Mouse (Mus musculus): ENCODE measurements around the gene Ppp1cb. TPM values are rescaled to one million over a fixed set of nuclear protein-coding genes. Genes with fewer than 3 reads are reported as not detected.

Ppp1cb gene
- total and polyA plus RNA-seq, 2 experiments from 2014 or later: 166 to 209 TPM

DNA sequence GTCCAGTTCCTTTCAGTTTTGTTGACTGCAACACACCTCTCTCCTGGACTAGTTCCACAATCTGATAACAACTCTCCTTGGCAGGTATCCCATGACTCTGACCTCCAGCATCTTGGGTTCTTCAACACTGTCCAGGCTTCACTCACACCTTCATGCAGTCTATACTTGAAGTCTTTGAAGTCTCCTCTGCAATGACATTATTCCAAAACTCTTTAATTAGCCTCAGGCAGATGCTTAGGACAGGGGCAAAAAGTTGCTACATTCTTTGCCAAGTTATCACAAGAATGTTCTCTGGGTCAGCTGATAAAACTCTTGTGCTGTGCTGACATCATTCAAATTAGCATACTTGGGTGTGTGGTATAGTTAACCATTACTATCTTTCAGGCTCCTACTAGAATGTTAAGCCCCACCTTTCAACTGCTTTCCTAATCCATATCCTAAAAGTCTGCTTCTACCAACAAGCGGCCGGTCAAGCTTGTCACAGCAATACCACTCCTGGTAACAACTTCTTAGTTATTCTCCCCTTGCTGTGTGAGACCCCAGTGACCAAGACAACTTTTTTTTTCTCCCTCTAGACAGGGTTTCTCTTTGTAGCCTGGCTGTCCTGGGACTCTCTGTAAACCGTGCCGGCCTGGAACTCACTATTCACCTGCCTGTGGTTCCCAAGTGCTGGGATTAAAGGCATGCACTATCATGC is 13.8 kb downstream of the Ppp1cb start:
- Histone ChIP-seq H3K9me3 (ENCODE audit: low read length) (no peaks in the 10 kb centered on the region), H3K4me3 (ENCODE audit: low read depth, low read length) (no peak overlapping the region), H3K27ac (ENCODE audit: low read depth, low read length) (no peak overlapping the region), H3K27me3 (ENCODE audit: insufficient read depth, low read length) (no peaks in the 10 kb centered on the region), H3K4me2 (ENCODE audit: low read depth) (no peak overlapping the region), H3K9ac (no peak overlapping the region), H3K4me1 (ENCODE audit: insufficient read depth) (no peaks in the 10 kb centered on the region; the same call in 1 of the 2 replicates), H3K36me3 (ENCODE audit: insufficient read depth) (no peaks in the 10 kb centered on the region)
- WGBS: 89% methylated on average over 4 of the region's 4 CpGs
- no peak for DNase-seq
- no peak for ATAC-seq
- no peak for TF ChIP-seq CTCF (IDR thresholded peaks at IDR 0.05; ENCODE audit: low read depth)

DNA sequence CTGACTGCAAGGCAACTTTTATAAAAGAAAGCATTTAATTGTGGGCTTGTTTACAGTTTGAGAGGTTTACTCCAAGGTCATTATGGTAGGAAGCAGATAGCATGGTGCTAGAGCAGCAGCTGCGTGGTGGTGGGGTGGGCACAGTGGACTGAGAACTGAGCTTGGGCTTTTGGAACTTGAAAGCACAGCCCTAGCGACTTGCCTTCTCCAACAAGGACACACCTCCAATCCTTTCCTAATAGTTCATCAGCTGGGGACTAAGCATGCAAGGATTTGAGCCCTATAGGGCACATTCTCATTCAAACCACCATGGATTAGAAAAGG is 14.3 kb downstream of the Ppp1cb start:
- no peaks in the 10 kb centered on the region; the same call in 1 of the 2 replicates for H3K4me1 ChIP-seq (ENCODE audit: insufficient read depth)
- no peak overlapping the region for H3K4me3 ChIP-seq (ENCODE audit: low read depth, low read length)
- no peaks in the 10 kb centered on the region for H3K27me3 ChIP-seq (ENCODE audit: insufficient read depth, low read length)
- H3K9ac ChIP-seq: no peak overlapping the region
- WGBS: 87% methylated on average over 2 of the region's 2 CpGs
- H3K4me2 ChIP-seq (ENCODE audit: low read depth): no peak overlapping the region
- DNase-seq: no peak
- H3K36me3 ChIP-seq (ENCODE audit: insufficient read depth): no peaks in the 10 kb centered on the region
- no peak for TF ChIP-seq CTCF (IDR thresholded peaks at IDR 0.05; ENCODE audit: low read depth)
- no peak for ATAC-seq
- H3K9me3 ChIP-seq (ENCODE audit: low read length): no peaks in the 10 kb centered on the region
- H3K27ac ChIP-seq (ENCODE audit: low read depth, low read length): no peak overlapping the region

DNA sequence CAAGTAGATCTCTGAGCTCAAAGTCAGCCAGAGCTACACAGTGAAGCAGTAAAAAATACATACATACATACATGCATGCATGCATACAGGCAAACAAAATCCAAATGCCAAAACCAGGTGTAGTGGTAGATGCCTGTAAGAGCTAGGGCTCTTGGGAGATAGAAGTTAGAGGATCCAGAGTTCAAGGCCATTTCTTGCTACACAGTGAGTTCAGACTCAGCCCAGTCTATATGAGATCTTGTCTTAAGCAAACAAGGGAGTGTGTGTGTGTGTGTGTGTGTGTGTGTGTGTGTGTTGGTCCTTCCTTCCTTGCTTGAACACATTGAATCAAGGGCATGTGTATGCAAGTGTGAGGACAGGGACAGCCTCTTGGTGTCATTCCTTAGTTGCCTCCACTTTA is 17.9 kb downstream of the Ppp1cb start:
- Histone ChIP-seq H3K4me3 (ENCODE audit: low read depth, low read length) (no peak overlapping the region), H3K4me2 (ENCODE audit: low read depth) (no peak overlapping the region)
- TF ChIP-seq CTCF (IDR thresholded peaks at IDR 0.05; ENCODE audit: low read depth): no peak

DNA sequence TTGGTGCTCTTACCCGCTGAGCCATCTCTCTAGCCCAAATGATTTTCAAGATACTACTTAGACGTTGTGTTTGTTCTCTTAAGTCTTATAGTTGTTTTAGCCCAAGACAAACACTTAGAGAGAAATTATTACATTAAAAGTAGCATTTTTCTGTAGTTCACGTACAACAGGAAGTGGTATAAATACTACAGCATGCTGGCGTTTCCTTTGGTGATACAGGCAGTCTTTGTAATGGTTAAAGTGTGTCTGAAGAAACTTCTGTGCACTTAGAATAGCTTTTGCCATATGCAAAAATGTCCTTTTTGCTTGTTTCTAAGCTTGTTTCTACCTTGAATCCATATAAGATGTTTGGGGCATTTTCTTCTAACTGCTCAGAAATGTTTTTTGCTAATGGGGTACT is 20.3 kb downstream of the Ppp1cb start:
- WGBS: 90% methylated on average over 4 of the region's 4 CpGs
- H3K9ac ChIP-seq: no peak overlapping the region
- DNase-seq: no peak
- H3K9me3 ChIP-seq (ENCODE audit: low read length): no peaks in the 10 kb centered on the region
- no peak overlapping the region for H3K4me3 ChIP-seq (ENCODE audit: low read depth, low read length)
- H3K4me1 ChIP-seq (ENCODE audit: insufficient read depth): no peaks in the 10 kb centered on the region; the same call in 1 of the 2 replicates
- peaks cover 27% of the 10 kb centered on the region for H3K36me3 ChIP-seq (ENCODE audit: insufficient read depth)
- no peak overlapping the region for H3K27ac ChIP-seq (ENCODE audit: low read depth, low read length)
- no peak for ATAC-seq
- H3K27me3 ChIP-seq (ENCODE audit: insufficient read depth, low read length): no peaks in the 10 kb centered on the region
- H3K4me2 ChIP-seq (ENCODE audit: low read depth): no peak overlapping the region
- TF ChIP-seq CTCF (IDR thresholded peaks at IDR 0.05; ENCODE audit: low read depth): no peak

More for the DNA sequence above, 17.9 kb downstream of the Ppp1cb start:
- Histone ChIP-seq H3K36me3 (ENCODE audit: insufficient read depth) (peaks cover 19% of the 10 kb centered on the region; the same call in 1 of the 2 replicates), H3K27me3 (ENCODE audit: insufficient read depth, low read length) (no peaks in the 10 kb centered on the region), H3K27ac (ENCODE audit: low read depth, low read length) (no peak overlapping the region), H3K4me1 (ENCODE audit: insufficient read depth) (no peaks in the 10 kb centered on the region; the same call in 1 of the 2 replicates), H3K9ac (no peak overlapping the region), H3K9me3 (ENCODE audit: low read length) (no peaks in the 10 kb centered on the region)
- no peak for DNase-seq
- no peak for ATAC-seq

DNA sequence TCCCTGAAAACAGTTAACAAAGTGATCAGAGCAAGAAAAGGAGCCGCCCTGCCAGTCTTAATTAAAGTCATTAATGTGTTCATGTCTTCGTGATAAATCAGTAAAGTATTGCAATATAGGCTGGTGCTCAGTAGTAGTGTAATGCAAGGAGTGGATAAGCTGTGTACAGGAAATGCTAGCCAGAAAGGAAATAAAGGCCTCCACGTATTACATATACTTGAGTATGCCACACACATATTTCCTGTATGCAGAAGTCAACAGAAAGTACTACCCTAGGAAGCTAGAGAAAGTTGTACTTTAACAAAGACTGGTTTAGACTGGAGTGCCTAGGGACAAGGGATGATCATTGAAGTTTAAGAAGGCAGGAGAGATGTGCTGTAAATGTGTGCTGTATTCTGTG is 26.8 kb downstream of the Ppp1cb start:
- H3K36me3 ChIP-seq (ENCODE audit: insufficient read depth): peaks cover 62% of the 10 kb centered on the region
- WGBS: 88% methylated on average over 3 of the region's 3 CpGs
- TF ChIP-seq CTCF (IDR thresholded peaks at IDR 0.05; ENCODE audit: low read depth): no peak

DNA sequence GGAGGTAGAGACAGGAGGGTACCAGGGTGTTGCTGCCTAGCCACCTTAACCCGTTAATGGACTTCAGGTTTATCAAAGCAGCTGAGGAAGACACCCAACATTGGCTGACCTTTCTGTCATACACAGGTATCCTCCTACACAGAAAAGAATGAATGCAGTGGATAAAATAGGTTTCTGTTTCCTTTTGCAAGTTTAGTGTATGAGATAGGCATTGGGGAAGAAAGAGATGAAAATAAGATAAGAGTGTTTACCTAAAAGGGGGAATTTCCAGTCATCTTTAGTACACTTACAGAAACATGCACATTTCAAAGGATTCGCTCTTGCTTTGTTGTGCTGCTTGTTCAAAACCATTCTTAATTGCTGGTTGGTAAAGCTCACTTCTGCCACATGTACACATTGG is 29.4 kb downstream of the Ppp1cb start:
- Histone ChIP-seq H3K27me3 (ENCODE audit: insufficient read depth, low read length) (no peaks in the 10 kb centered on the region), H3K4me1 (ENCODE audit: insufficient read depth) (no peaks in the 10 kb centered on the region), H3K9ac (no peak overlapping the region), H3K36me3 (ENCODE audit: insufficient read depth) (peaks cover 52% of the 10 kb centered on the region), H3K9me3 (ENCODE audit: low read length) (no peaks in the 10 kb centered on the region), H3K27ac (ENCODE audit: low read depth, low read length) (no peak overlapping the region), H3K4me2 (ENCODE audit: low read depth) (no peak overlapping the region), H3K4me3 (ENCODE audit: low read depth, low read length) (no peak overlapping the region)
- no peak for DNase-seq
- TF ChIP-seq CTCF (IDR thresholded peaks at IDR 0.05; ENCODE audit: low read depth): no peak
- no peak for ATAC-seq
- 89% methylated on average over 2 of the region's 2 CpGs for WGBS

More for the DNA sequence above, 26.8 kb downstream of the Ppp1cb start:
- DNase-seq (no peak), ATAC-seq (no peak)
- Histone ChIP-seq H3K4me2 (ENCODE audit: low read depth) (no peak overlapping the region), H3K9me3 (ENCODE audit: low read length) (no peaks in the 10 kb centered on the region), H3K9ac (no peak overlapping the region), H3K27me3 (ENCODE audit: insufficient read depth, low read length) (no peaks in the 10 kb centered on the region), H3K27ac (ENCODE audit: low read depth, low read length) (no peak overlapping the region), H3K4me1 (ENCODE audit: insufficient read depth) (no peaks in the 10 kb centered on the region), H3K4me3 (ENCODE audit: low read depth, low read length) (no peak overlapping the region)

DNA sequence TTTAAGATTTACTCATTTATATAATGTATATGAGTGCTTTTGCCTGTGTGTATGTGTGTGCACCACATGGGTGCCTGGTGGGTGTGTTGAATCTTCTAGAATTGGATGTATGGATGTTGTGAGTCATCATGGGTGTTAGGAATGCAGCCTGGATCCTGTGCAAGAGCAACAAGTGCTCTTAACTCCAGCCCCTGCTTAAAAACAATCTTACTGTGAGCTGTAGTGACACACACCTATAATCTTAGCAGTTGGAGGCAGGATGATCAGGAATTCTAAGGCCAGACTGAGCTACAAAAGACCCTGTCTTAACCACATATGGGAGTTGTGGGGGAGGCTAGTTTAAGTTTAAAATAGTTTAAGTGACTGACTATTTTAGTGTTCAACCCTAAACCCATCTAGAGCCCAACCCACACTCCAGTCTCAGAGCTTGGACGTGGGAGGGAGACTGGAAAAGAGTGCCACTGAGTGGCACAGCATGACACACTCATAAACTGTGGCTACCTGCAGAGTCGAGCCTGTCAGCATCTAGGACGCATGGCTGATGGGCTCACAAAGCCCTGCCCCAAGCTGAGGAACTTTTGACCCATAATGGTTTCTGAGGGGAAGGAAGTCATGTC is 35.5 kb downstream of the Ppp1cb start:
- H3K36me3 ChIP-seq (ENCODE audit: insufficient read depth): peaks cover 13% of the 10 kb centered on the region
- H3K27ac ChIP-seq (ENCODE audit: low read depth, low read length): no peak overlapping the region
- H3K4me3 ChIP-seq (ENCODE audit: low read depth, low read length): no peak overlapping the region
- no peak overlapping the region for H3K4me2 ChIP-seq (ENCODE audit: low read depth)
- no peaks in the 10 kb centered on the region for H3K9me3 ChIP-seq (ENCODE audit: low read length)
- ATAC-seq (no peak; the same call in 1 of the 2 replicates), DNase-seq (no peak)
- no peak overlapping the region for H3K9ac ChIP-seq
- no peak for TF ChIP-seq CTCF (IDR thresholded peaks at IDR 0.05; ENCODE audit: low read depth)
- H3K27me3 ChIP-seq (ENCODE audit: insufficient read depth, low read length): no peaks in the 10 kb centered on the region
- H3K4me1 ChIP-seq (ENCODE audit: insufficient read depth): no peaks in the 10 kb centered on the region
- 79% methylated on average over 3 of the region's 3 CpGs for WGBS
